Mouse (Mus musculus): ENCODE data around the gene Dnah11.
A peak's percentile ranks its signal among the peaks of the same experiment; 100 is the strongest.

The Dnah11 gene

GRCm38 (mm10) chr12:118198386-118199093 lies at the start of gene Dnah11:
Gene Dnah11, minus strand, starts transcription at chr12:118199043.
- DNase-seq: peak; percentile 89

DNA sequence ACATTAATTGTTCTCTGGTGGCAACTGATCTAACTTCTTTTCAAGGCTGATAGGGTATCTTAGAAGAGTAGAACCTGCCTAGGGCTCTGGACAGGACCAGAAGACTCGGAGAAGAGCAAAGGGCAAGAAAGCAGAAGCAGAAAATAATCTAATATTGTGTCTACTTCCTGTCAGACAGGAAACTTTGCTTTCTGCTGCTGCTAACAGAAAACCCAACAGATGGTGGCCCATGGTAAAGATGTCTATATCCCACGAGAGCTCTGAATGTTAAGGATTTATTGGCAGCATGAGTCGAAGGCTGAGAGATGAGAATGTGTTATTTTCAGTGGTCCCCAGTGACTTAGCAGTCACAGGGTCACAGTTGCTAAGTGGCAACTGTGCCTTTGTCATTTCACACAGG lies 22.3 kb upstream of the Dnah11 start:
- DNase-seq: peak; percentile 5

GRCm38 (mm10) chr12:118220062-118220461 lies 21.2 kb upstream of the Dnah11 start:
- DNase-seq: no peak

DNA sequence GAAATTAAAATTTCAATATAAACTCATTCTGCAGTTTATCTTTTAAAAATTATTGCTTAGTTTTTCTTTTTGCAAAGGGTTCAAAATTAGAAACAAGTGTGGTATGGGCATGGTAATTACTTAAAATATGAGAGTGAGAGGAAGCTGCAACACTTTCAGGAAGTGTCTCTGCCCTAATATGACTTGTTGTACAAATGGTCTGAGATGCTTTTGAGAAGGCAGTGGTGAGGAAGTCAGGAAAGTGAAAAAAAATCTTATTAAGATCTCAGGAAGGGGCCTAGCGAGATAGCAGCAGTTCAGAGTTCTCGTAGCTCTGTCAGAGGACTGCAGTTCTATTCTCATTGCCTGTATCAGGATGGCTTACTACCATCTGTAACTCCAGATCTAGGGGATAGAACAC lies 13.3 kb upstream of the Dnah11 start:
- no peak for DNase-seq

- DNase-seq: no peak
These were observed 2.3 kb downstream of the Dnah11 start for GRCm38 (mm10) chr12:118196583-118196982.

DNA sequence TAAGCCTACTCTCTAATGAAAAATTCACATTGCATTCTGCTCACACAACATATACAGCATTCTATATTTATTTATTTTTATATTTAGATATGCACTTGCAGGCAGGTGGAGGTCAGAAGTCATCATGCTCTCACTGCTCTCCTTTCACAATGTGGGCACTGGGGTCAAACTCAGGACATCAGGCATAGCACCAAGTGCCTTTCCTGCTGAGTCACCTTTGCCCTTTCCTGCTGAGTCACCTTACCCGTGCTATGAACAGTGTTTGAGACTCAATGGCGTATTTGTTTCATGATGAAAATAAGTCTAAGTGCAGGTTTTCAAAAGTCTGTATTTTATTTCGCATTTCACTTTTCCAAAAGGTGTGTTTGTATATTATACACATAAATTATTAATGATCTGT lies 9.3 kb downstream of the Dnah11 start:
- DNase-seq: no peak

DNA sequence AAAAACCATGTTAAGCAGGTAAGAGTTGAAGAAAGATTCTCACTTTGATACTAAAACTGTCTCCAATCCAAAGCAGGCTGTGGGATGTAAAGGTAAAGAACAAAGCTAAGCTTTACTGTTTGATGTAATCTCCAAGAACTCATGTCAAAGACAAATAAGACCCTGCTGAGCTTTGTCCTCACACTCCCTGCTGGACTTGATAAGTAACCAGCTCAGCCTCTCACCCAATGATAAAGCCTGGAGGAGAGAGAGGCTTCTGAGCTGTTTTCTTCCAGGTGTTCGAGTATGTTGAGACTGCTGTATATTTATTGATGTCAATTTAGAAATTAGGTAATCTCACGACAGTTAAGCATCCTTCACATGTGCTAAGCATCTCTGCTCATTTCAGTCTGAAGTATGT lies 11.2 kb downstream of the Dnah11 start:
- no peak for DNase-seq

DNA sequence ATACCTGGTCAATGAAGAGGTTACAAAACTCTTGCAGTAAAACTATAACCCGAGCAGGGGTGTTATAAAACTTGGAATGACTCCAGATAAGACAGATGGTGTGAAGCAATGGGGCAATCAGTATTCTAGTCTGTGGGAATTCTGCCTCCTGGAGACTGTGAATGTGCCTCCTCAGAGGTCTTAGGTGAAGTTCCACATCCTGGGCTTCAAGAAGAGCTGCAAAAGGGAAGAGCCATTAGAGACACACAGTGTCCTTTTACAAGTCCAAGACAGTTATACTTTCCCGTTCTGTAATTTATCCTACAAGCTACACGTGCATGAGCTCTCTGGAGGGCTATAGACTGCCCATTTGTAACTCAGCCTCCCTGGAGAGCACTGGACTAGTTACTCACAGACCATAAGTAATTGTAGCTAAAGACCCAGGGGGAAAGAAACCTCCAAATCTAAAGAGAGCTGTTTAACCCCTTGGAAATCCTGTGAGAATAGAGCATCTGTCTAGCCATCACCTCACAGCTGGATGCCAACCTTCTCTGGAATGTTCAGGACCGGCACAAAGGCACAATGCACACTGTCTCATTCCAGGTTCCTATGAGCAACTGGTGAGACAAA lies 11.9 kb downstream of the Dnah11 start:
- peak; percentile 61 for DNase-seq

GRCm38 (mm10) chr12:118186120-118186880 lies 12.5 kb downstream of the Dnah11 start:
- DNase-seq: peak; percentile 56

DNA sequence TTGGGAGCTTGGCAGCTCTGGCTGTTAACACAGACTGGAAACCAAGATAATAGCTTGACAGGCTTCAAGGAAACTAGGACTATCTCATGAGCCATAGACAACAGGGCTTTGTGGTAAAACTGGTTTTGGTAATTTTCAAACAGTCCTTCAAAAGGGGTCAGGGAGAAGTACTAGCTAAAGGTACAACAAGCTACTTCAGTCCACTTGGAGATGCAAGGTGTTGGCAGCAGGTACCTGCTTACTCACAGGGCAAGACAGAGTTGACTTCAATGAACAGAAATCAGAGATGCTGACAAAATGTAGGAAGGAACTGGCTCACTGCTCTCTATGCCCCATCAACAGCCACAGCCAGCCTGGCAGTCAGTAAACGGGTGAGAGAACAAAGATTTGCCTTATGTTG lies 14.1 kb downstream of the Dnah11 start:
- DNase-seq: no peak

DNA sequence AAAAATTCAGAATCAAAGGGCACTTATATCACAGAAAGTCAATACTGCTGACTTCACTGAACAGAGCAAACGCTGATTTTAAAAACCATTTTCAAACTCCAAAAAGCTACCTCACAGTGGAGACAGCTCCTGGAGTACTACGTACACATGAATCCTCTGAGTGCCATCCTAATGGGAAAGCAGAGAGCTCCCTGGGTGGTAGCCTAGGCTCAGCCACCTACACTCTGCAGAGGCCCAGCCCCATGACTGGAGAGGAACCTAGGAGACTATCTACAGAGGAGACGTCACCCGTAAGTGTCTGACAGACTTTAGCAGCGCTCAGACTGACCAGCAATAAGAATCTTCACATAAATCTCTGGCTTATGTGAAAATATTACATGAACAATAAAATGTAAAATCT lies 21.1 kb downstream of the Dnah11 start:
- DNase-seq: no peak

DNA sequence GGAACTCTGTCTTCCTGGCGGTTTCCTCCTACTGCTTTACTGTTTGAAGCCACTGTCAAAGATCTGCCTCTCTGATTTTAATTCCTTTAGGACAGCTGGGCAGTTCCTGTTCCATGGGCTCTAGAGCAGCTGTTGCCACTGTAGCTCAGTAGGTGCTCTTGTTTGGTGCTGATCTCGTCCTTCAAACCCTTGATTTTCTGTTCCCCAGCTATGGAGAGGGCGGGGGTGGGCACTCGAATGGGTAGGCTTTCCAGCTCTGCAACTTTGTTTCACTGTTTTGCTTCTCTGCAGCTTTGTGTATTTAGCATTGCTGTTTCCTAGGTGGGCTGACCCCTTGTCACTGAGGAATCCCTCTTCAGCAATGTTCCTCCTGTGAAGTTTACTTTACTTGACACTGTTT lies 34.1 kb downstream of the Dnah11 start:
- DNase-seq: no peak

- no peak for DNase-seq
These were observed 41.9 kb downstream of the Dnah11 start for GRCm38 (mm10) chr12:118156986-118157385.

GRCm38 (mm10) chr12:118147521-118148033 lies 51.3 kb downstream of the Dnah11 start:
- DNase-seq: no peak

DNA sequence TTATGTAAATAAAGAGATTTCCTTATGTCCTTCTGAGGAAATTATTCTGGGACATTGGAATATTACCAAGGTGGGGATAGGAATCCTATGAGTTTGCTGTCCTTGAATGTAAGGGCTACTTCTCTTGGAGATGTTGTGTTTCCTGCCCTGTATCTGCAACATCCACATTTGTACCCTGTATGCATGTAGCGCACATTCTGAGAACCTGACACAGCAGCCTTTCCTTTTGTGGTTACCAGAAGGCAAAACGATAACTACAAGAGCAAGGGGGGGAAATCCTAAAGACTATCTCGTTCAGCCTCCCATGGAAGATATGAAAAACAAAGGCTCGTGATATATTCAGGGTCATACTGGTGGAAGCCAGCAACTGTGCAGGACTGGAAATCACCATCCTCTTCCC lies 70.7 kb downstream of the Dnah11 start:
- DNase-seq: no peak

- no peak for DNase-seq
These were observed 79.2 kb downstream of the Dnah11 start for GRCm38 (mm10) chr12:118119668-118120067.

GRCm38 (mm10) chr12:118112599-118112998 lies 86.2 kb downstream of the Dnah11 start:
- no peak for DNase-seq

DNA sequence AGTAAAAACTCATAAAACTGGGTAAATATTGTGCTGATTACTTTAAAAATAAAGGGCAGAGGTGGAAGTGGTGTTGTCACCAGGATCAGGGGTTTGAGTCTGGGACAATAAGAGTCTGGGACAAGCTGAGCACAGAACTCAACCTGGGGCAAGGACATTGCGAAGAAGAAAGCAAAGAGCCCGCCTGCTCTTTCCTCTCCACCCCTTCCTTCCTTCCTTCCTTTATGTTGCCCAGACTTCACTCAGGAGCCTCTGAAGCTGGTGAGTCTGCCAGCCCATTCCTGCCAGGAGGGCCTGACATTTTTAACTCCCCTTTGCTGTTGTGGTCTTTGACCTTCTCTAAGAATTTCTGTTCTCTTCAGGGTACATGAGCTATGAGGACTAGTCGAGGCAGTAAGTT lies 86.9 kb downstream of the Dnah11 start:
- no peak for DNase-seq

DNA sequence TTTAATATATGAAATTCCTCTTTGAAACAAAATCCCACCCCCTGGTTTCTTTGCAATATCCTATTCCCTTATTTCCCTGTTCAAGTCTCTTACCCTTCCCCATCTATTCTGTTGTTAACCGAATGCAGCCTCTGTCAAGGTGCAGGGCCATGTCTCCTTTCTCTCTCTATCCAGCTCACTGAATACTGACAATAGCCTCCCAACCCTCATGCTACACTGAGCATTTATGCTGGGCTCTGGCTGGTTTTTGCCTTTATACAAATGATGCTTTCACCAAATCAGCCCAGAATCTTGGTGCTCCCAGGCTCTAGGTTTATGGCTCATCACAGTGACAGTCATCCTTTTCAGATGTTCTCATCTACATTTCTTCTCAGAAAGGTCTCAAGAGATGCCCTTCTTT lies 91.1 kb downstream of the Dnah11 start:
- no peak for DNase-seq

GRCm38 (mm10) chr12:118104520-118104919 lies 94.3 kb downstream of the Dnah11 start:
- DNase-seq: no peak

DNA sequence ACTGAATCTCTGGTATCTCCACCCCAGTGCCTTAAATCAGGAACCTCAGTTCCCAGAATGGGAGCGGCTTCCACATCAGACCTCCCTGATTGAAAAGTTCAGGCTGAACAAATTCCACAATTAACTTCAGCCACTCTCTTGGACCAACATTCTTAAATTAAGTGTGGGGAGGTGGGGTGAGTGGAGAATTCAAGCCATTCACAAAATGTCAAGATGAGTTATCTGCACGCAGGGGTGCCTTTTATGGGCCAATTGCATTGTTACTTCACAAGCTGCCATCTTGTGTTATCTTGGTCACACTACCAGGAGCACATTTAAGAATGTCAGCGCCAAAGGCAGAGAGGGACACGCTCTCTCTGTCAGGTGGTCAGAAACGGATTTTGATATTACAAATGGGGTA lies 99.1 kb downstream of the Dnah11 start:
- peak; percentile 17 for DNase-seq

- no peak for DNase-seq
These were observed 100.6 kb downstream of the Dnah11 start for GRCm38 (mm10) chr12:118098257-118098656.

- DNase-seq: no peak
These were observed 103.9 kb downstream of the Dnah11 start for GRCm38 (mm10) chr12:118094946-118095345.

DNA sequence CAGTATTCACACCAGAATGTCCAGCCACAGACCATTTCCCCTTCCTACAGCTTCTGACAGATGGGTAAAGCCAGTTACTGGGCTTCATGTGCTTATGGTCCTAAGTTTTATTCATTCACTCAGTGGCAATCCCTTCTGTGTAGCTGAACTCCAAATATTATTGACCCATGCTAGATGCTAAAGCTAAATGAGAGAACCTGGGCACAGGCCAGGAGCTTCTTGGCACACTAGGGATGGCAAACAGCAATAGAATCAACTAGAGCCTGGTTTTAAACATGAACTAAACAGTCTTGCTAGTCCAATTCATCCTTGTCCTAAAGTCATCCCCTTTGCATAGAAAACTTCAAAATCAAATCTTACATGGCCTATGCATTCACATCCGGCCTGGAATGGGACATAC lies 113.6 kb downstream of the Dnah11 start:
- no peak for DNase-seq
